In genomic region chr9:40772246-40772645, GRCm38 (mm10) we compare ENCODE assay signal across 13 mouse cellular contexts. TPM values are rescaled to one million over a fixed set of nuclear protein-coding genes. Genes with fewer than 3 reads are reported as not detected.
DNase-seq lines count a peak whose midpoint lies in the region; TF ChIP-seq lines count a peak whose summit lies in the region.
"Had no signal": no experiment of that assay in that cellular context is flagged by ENCODE, and none has a peak within 500 bp of the region (broad histone marks: within the 10 kb centered on the region; RNA-seq: fewer than 3 reads in every experiment).

No protein-coding gene starts in this region.

- 35% methylated on average over 13 of the region's 13 CpGs for WGBS in kidney, adult 2 months

- no peak for TF ChIP-seq CTCF in kidney, adult 2 months (conservative IDR thresholded peaks at IDR 0.05; ENCODE audit: insufficient read depth, insufficient read length, low read depth, low read length)
- no peak for TF ChIP-seq CTCF in E14TG2a.4 (conservative IDR thresholded peaks at IDR 0.05; ENCODE audit: low read length)

- H3K9me3 ChIP-seq in E14TG2a.4 (ENCODE audit: low read length): peaks cover 17% of the 10 kb centered on the region
- H3K9me3 ChIP-seq: intestine, embryonic 15.5 days; neural tube, embryonic 15.5 days had no signal

- H3K27ac ChIP-seq in kidney, adult 2 months (ENCODE audit: insufficient read depth, low read depth, low read length): no peak overlapping the region
- H3K27ac ChIP-seq: intestine, embryonic 15.5 days; neural tube, embryonic 15.5 days had no signal

- peak; percentile 43 for DNase-seq in kidney, adult 2 months
- no peak for DNase-seq in kidney, adult 18-20 months
- DNase-seq in R1 (ENCODE audit: low read depth, low spot score): peak; percentile 25
- DNase-seq in cerebellum, postnatal 14 days: peak; percentile 89 to 92
- DNase-seq in spleen, postnatal 4 days (ENCODE audit: low spot score in 2 of 2): no peak
- DNase-seq in thymus, postnatal 4 days: no peak
- DNase-seq: adrenal gland, postnatal 36 days; lung, postnatal 14 days; right cerebral cortex, adult 18-20 months had no signal

- H3K36me3 ChIP-seq in kidney, adult 2 months (ENCODE audit: control insufficient read depth, insufficient read depth, low read length): no peaks in the 10 kb centered on the region
- H3K36me3 ChIP-seq in E14TG2a.4 (ENCODE audit: insufficient read depth, low read length): no peaks in the 10 kb centered on the region; the same call in 1 of the 2 replicates
- H3K36me3 ChIP-seq: intestine, embryonic 15.5 days had no signal

- no peak overlapping the region for H3K4me3 ChIP-seq in kidney, adult 2 months (ENCODE audit: insufficient read depth, low read depth, low read length)
- peak overlapping the region; percentile 60 for H3K4me3 ChIP-seq in E14TG2a.4 (replicated peaks; ENCODE audit: low read length)
- H3K4me3 ChIP-seq: intestine, embryonic 15.5 days; neural tube, embryonic 15.5 days had no signal

- H3K4me1 ChIP-seq in kidney, adult 2 months (ENCODE audit: control insufficient read depth, insufficient read depth, low read length): peaks cover 13% of the 10 kb centered on the region
- peaks cover 12% of the 10 kb centered on the region for H3K4me1 ChIP-seq in E14TG2a.4 (replicated peaks; ENCODE audit: low read depth, low read length)
- H3K4me1 ChIP-seq: neural tube, embryonic 15.5 days had no signal

- H3K27me3 ChIP-seq in kidney, adult 2 months (replicated peaks; ENCODE audit: control insufficient read depth, insufficient read depth, low read length): no peaks in the 10 kb centered on the region
- no peaks in the 10 kb centered on the region for H3K27me3 ChIP-seq in E14TG2a.4 (ENCODE audit: insufficient read depth, low read length)
- H3K27me3 ChIP-seq: CH12.LX; intestine, embryonic 15.5 days; neural tube, embryonic 15.5 days had no signal

- TF ChIP-seq POLR2A in kidney, adult 2 months (IDR thresholded peaks at IDR 0.05; ENCODE audit: low read depth, low read length): no peak

RNA-seq across cellular contexts. Expression of gene Hspa8, which starts 28.5 kb away (rescaled TPM):
- polyA plus RNA-seq in kidney, adult 2 months (2012; rRNA removed): 3,384 and 3,621 TPM in 2 replicates

Comparison
In these comparisons a context has a peak if more than half of its experiments do, and no peak if none do; other contexts are left out.
1. DNase-seq: peak in kidney, adult 2 months (single experiment), R1 (single experiment) and cerebellum, postnatal 14 days (2 of 2); none in kidney, adult 18-20 months (single experiment), spleen, postnatal 4 days (0 of 2) and thymus, postnatal 4 days (single experiment).